Mouse (Mus musculus) right cerebral cortex, adult 2 months (tissue): ENCODE results near the gene Tnf.

Experiments
- DNase-seq, 2 experiments: peaks; one replicate each; pipeline ENCODE4 v3.0.0; 2021 to 2022; ENCODE audit warnings: low spot score in 2 of 2

Tnf gene

GRCm38 (mm10) chr17:35174201-35174977 lies 27.4 kb downstream of the Tnf start:
- no peak for DNase-seq

- no peak for DNase-seq
These were observed 28.5 kb downstream of the Tnf start for GRCm38 (mm10) chr17:35173329-35173728.

- peak in 1 of 2 experiments; percentile 62 for DNase-seq
These were observed 29.2 kb downstream of the Tnf start for GRCm38 (mm10) chr17:35172445-35173234.

- no peak for DNase-seq
These were observed 33.1 kb downstream of the Tnf start for GRCm38 (mm10) chr17:35168541-35169207.

- DNase-seq: peak in 1 of 2 experiments; percentile 53
These were observed 34.0 kb downstream of the Tnf start for GRCm38 (mm10) chr17:35167794-35168193.

- DNase-seq: peak; percentile 72 to 74
These were observed 35.3 kb downstream of the Tnf start for GRCm38 (mm10) chr17:35166352-35167035.

- no peak for DNase-seq
These were observed 36.2 kb downstream of the Tnf start for GRCm38 (mm10) chr17:35165451-35166155.

GRCm38 (mm10) chr17:35164568-35165450 lies 37.0 kb downstream of the Tnf start, which contains the start of gene Prrc2a:
Prrc2a (minus strand) TSS chr17:35164897.
- peak; percentile 99 for DNase-seq

- DNase-seq: no peak
These were observed 37.6 kb downstream of the Tnf start for GRCm38 (mm10) chr17:35164218-35164567.

- no peak for DNase-seq
These were observed 38.3 kb downstream of the Tnf start for GRCm38 (mm10) chr17:35163326-35164081.

- DNase-seq: no peak
These were observed 39.1 kb downstream of the Tnf start for GRCm38 (mm10) chr17:35162730-35163129.

- DNase-seq: no peak
These were observed 39.7 kb downstream of the Tnf start for GRCm38 (mm10) chr17:35162121-35162520.

GRCm38 (mm10) chr17:35161421-35161820 lies 40.4 kb downstream of the Tnf start:
- no peak for DNase-seq

GRCm38 (mm10) chr17:35159638-35160037 lies 42.2 kb downstream of the Tnf start:
- DNase-seq: no peak

GRCm38 (mm10) chr17:35158850-35159593 lies 42.8 kb downstream of the Tnf start:
- no peak for DNase-seq

- DNase-seq: no peak
These were observed 44.1 kb downstream of the Tnf start for GRCm38 (mm10) chr17:35157661-35158175.

- DNase-seq: no peak
These were observed 44.6 kb downstream of the Tnf start for GRCm38 (mm10) chr17:35157254-35157653.

- no peak for DNase-seq
These were observed 45.2 kb downstream of the Tnf start for GRCm38 (mm10) chr17:35156461-35157200.
